Mouse (Mus musculus): ENCODE measurements around the gene Slc25a21.

GRCm38 (mm10) chr12:56727631-56728030 lies 469.6 kb downstream of the Slc25a21 start:
- no peak for TF ChIP-seq CTCF (IDR thresholded peaks at IDR 0.05; ENCODE audit: low read depth, low read length)
- no peak for TF ChIP-seq POLR2A (IDR thresholded peaks at IDR 0.05; ENCODE audit: borderline replicate concordance, low read depth, low read length)
